Mouse (Mus musculus) E14TG2a.4 (cell line): ENCODE results near the gene Acp2.

Experiments
- H3K27me3 ChIP-seq: 2 replicates; pipeline ENCODE4 v1.6.1; 2014; ENCODE audit warnings: low read length, control low read depth; ENCODE audit not compliant: insufficient read depth
- H3K36me3 ChIP-seq: 2 replicates; pipeline ENCODE4 v1.6.1; 2014; ENCODE audit warnings: low read length, control low read depth; ENCODE audit not compliant: insufficient read depth
- H3K4me1 ChIP-seq: replicated peaks from 2 replicates; pipeline ENCODE4 v1.6.1; 2014; ENCODE audit warnings: low read depth, low read length, control low read depth
- H3K4me3 ChIP-seq: replicated peaks from 2 replicates; pipeline ENCODE4 v1.5.1; 2014; ENCODE audit warnings: mild to moderate bottlenecking, low read length
- H3K9me3 ChIP-seq: 2 replicates; pipeline ENCODE4 v1.6.1; 2014; ENCODE audit warnings: low read length, control low read depth
- CTCF ChIP-seq: conservative IDR thresholded peaks from 2 replicates; pipeline ENCODE4 v1.5.1; 2014; ENCODE audit warnings: low read length
- NANOG ChIP-seq: IDR thresholded peaks from 2 replicates; pipeline ENCODE4 v1.6.1; 2014; ENCODE audit warnings: borderline replicate concordance, low read length, mixed read lengths
- POU5F1 ChIP-seq: IDR thresholded peaks from 2 replicates; pipeline ENCODE4 v1.6.1; 2014; ENCODE audit warnings: low read length, borderline replicate concordance

Acp2 gene

DNA sequence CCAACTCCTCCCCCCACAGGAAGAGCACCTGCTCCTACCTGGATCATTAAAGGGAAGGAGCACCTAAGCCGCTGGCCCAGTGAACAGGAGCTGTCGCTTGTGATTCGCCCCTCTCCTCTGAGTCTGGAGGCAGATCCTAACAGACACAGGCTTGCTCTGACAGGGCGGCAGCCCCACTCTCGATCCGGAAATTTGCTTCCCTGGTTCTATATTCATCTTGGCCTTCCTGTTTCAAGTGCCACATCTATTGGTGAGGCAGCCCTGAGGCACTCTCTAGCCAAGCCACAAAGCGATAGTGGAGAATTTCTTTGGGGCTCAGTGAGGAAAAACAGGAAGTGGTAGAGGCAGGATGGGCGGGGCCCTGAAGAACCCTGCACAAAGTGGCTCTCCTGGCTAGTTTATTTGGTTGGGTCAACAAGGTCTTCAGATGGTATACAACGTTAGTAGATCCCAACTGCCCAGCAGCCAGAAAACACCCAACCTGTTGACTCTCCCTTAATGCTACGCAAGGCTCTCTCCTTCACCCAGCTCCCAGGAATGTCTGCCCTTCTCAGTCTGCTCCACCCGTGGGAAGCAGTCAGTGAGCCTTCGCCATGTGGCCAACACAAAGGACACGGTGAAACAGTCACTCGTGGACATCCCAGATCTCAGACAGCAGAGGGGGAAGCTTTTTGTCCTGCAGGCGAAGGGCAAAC is 18.8 kb upstream of the Acp2 start, which contains the start of gene Madd:
Gene Madd (minus strand): TSS at position 127 of the 695 bp plus-strand sequence.
- no peak for TF ChIP-seq CTCF
- no peak for TF ChIP-seq NANOG
- TF ChIP-seq POU5F1 = no peak
- H3K36me3 ChIP-seq = no peaks in the 10 kb centered on the region
- H3K27me3 ChIP-seq = peaks cover 20% of the 10 kb centered on the region
- H3K9me3 ChIP-seq = no peaks in the 10 kb centered on the region
- H3K4me3 ChIP-seq = peak within 1 kb of the TSS; percentile 98
- peaks cover 19% of the 10 kb centered on the region for H3K4me1 ChIP-seq

DNA sequence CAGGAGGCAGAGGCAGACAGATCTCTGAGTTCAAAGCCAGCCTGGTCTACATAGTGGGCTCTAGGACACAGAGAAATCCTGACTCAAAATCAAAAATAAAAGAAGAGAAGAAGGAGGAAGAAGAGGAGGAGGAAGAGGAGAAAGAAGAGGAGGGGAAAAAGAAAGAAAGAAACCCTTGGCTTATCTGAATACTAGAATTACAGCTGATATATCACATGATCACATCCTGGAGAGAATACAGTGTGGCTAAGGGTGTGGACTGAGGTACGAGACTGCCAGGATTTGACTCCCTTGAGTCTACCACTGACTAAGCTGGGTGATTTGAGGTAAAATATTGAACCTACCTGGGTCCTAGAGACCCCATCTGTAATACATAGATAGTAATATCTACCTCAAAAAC is 16.5 kb upstream of the Acp2 start:
- H3K9me3 ChIP-seq = no peaks in the 10 kb centered on the region
- H3K36me3 ChIP-seq = no peaks in the 10 kb centered on the region
- H3K4me1 ChIP-seq = peaks cover 25% of the 10 kb centered on the region
- peaks cover 13% of the 10 kb centered on the region for H3K27me3 ChIP-seq
- H3K4me3 ChIP-seq = no peak overlapping the region
- TF ChIP-seq NANOG = no peak
- no peak for TF ChIP-seq CTCF
- TF ChIP-seq POU5F1 = no peak

DNA sequence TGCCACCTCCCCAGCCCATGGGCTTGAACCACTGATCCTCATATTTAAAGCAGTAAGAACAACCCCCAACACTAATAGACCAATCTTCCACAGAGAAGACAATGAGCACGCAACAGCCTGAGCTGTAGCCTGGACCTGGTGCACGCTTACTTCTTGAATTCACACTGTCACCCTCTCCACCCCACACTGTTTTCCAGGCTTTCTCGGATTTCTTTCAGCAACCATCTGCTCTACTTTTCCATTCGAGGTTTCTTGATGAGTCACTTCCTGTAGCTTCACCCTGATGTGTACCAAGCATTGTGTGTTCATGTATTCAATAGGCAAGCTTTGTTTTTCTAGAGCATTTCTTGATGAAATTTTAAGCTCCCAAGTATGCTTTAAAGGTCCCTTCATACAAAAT is 15.3 kb upstream of the Acp2 start:
- peaks cover 23% of the 10 kb centered on the region for H3K4me1 ChIP-seq
- TF ChIP-seq NANOG (no peak), POU5F1 (no peak), CTCF (no peak)

DNA sequence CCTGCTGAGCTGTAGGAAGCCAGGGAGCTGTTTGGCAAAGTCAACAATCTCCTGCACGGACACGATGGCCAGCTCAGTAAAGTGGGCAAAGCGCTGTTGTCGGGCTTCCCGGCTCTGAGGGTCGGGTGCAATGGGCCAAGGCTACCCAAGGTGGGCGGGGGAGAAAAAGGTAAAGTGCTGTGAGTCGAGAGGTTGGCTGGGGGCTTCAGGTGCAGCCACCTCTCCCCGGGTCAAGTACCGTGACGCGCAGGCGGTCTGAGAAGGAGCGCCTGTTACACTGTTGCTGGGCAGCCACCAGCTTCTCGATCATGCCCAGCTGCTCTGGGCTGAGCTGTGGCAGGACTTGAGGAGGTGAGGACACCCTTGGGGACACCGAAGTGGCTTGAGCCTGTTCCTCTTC is 12.2 kb upstream of the Acp2 start:
- peaks cover 43% of the 10 kb centered on the region for H3K27me3 ChIP-seq

More for the DNA sequence above, 15.3 kb upstream of the Acp2 start:
- H3K27me3 ChIP-seq = peaks cover 14% of the 10 kb centered on the region
- H3K36me3 ChIP-seq = no peaks in the 10 kb centered on the region
- H3K4me3 ChIP-seq = no peak overlapping the region
- no peaks in the 10 kb centered on the region for H3K9me3 ChIP-seq

DNA sequence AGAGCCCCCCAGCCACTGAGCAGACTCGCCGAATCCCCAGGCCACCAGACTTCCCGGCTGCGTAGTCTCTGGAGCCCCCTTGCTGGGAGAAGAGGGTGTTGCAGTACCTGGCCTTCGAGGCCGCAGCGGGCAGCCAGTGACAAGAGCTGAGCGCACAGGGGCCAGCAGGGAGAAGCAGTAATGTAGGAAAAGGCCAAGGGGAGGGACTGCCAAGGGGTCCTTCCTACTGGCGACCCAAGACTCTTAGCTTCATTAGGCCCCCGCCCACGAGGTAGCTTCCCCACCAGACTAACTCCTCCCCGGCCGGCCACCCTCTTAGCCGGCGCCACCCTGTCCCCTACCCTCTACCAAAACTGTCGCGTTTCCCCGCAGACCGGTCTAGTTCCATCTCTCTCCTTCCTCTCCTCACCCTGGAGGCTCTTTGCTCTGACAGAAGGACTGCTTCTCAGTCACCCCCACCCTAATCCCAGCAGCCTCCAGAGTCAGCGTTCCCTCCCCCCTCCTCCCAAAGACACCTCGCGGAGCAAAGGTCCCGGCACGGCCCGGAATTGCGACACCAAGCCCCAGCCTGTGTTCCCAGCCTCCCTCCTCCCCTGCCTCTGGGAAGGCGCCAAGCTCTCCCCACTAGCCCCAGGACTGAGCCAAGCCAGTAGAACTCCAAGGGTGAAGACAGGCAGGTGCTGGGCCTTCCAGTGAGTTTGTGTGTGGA is 7.9 kb upstream of the Acp2 start:
- peaks cover 25% of the 10 kb centered on the region for H3K4me1 ChIP-seq
- H3K36me3 ChIP-seq = no peaks in the 10 kb centered on the region
- H3K4me3 ChIP-seq = peak overlapping the region; percentile 72
- peaks cover 62% of the 10 kb centered on the region for H3K27me3 ChIP-seq
- TF ChIP-seq CTCF (peak; percentile 46), NANOG (no peak), POU5F1 (no peak)
- no peaks in the 10 kb centered on the region for H3K9me3 ChIP-seq

More for the DNA sequence above, 12.2 kb upstream of the Acp2 start:
- Histone ChIP-seq H3K4me3 (peak overlapping the region; percentile 55), H3K9me3 (no peaks in the 10 kb centered on the region), H3K36me3 (no peaks in the 10 kb centered on the region), H3K4me1 (peaks cover 25% of the 10 kb centered on the region)
- TF ChIP-seq NANOG (no peak), POU5F1 (no peak), CTCF (no peak)

DNA sequence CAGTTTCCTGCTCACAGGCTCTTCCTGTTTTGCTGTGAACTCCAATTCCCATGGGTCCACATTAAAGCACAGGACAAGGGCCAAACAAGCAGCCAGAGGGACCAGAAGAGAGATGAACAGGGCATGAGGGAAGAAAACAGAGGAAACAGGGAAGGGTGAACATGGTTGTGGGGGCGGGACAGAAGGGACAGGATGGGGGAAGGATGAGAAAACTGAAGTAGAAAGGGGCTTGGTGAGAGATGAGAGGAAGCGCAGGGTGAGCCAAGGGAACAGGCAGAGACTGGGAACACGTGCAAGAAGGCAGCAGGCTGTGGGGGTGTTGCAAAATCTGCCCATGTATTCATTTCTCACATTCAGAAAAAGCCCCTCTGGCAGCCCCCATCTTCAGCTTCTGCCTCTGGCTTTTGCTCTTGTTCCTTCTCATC is 6.1 kb upstream of the Acp2 start:
- TF ChIP-seq NANOG = no peak
- TF ChIP-seq CTCF = no peak
- TF ChIP-seq POU5F1 = no peak
- no peak overlapping the region for H3K4me3 ChIP-seq
- peaks cover 20% of the 10 kb centered on the region for H3K4me1 ChIP-seq
- peaks cover 60% of the 10 kb centered on the region for H3K27me3 ChIP-seq
- H3K9me3 ChIP-seq = no peaks in the 10 kb centered on the region
- H3K36me3 ChIP-seq = no peaks in the 10 kb centered on the region

DNA sequence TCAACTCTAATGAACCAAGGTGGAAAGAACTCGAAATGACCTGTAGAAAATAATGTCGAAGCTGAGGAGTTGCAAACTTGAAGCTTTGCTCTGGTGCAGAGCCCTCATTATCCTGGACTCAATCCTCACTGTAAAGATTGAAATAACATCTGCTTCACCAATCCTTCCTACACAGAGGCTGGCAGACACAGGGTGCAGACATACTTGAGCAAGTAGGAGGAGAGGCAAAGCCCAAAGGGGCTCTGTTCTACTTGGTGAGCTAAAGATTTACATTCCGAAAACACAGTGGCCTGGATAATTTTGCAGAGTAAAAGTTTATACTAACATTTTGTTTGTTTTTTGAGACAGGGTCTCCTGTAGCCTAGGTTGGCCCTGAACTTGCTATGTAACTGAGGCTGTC is 3.8 kb upstream of the Acp2 start:
- Histone ChIP-seq H3K4me1 (peaks cover 33% of the 10 kb centered on the region), H3K4me3 (no peak overlapping the region), H3K27me3 (peaks cover 38% of the 10 kb centered on the region), H3K36me3 (no peaks in the 10 kb centered on the region), H3K9me3 (no peaks in the 10 kb centered on the region)
- no peak for TF ChIP-seq CTCF
- TF ChIP-seq NANOG = no peak
- no peak for TF ChIP-seq POU5F1

DNA sequence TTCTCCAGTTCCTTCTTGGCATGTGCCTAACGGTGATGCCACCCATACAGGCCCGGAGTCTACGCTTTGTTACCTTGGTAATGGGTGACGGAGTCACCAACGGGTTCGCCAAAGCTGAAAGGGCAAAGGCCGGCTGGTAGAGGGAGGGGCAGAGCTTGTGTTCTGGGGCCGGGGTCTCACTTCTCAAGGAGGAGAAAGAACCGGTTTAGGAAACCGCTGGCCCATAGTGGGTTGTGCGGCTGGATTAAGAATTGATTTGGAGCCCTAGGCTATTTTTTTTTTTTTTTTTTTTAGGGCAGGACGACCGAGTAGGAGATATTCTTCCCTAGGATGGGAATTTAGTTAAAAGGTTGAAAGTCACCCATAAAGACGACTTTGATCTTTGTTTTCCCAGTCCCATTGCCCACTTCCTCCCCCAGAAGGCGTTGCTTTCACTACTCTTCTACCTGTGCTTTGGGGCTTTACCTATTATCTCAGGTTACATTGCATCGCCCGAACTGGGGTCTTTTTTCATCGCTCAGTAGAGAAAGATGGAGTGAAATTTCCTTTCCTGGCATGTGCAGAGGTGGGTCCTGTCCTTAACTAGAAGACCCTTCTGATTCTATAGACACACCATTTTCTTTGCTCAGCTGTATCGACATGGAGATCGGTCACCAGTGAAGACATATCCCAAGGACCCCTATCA is 429 bp downstream of the Acp2 start:
- TF ChIP-seq POU5F1 = no peak
- no peak for TF ChIP-seq NANOG
- TF ChIP-seq CTCF = no peak
- no peaks in the 10 kb centered on the region for H3K9me3 ChIP-seq
- H3K36me3 ChIP-seq = peaks cover 42% of the 10 kb centered on the region
- peak overlapping the region; percentile 90 for H3K4me3 ChIP-seq
- H3K27me3 ChIP-seq = no peaks in the 10 kb centered on the region
- H3K4me1 ChIP-seq = peaks cover 22% of the 10 kb centered on the region
